Mouse (Mus musculus) frontal cortex, postnatal 36 days (tissue): ENCODE results near the gene Glp2r.

Experiments used
- DNase-seq, 2 experiments: peaks; one replicate each; pipeline ENCODE4 v3.0.0; 2022; ENCODE audit warnings: low spot score in 2 of 2

Glp2r gene

GRCm38 (mm10) chr11:67728726-67729125 lies 42.2 kb downstream of the Glp2r start:
- DNase-seq, result no peak

- DNase-seq, result peak in 1 of 2 experiments; percentile 47
These were observed 43.9 kb downstream of the Glp2r start for GRCm38 (mm10) chr11:67727095-67727494.

GRCm38 (mm10) chr11:67723231-67724013 lies 47.5 kb downstream of the Glp2r start:
- peak; percentile 42 to 76 for DNase-seq

- no peak for DNase-seq
These were observed 48.4 kb downstream of the Glp2r start for GRCm38 (mm10) chr11:67722399-67723156.

- no peak for DNase-seq
These were observed 49.5 kb downstream of the Glp2r start for GRCm38 (mm10) chr11:67721485-67721884.

- DNase-seq, result no peak
These were observed 55.6 kb downstream of the Glp2r start for GRCm38 (mm10) chr11:67715382-67715781.

GRCm38 (mm10) chr11:67712976-67713375 lies 58.0 kb downstream of the Glp2r start:
- DNase-seq, result no peak

GRCm38 (mm10) chr11:67694703-67695376 lies 76.1 kb downstream of the Glp2r start, which contains the start of gene Rcvrn:
Gene Rcvrn (plus strand): TSS chr11:67695326.
- no peak for DNase-seq

GRCm38 (mm10) chr11:67686109-67686508 lies 84.8 kb downstream of the Glp2r start:
- no peak for DNase-seq

- no peak for DNase-seq
These were observed 89.1 kb downstream of the Glp2r start for GRCm38 (mm10) chr11:67681871-67682270.

GRCm38 (mm10) chr11:67679930-67680329 lies 91.0 kb downstream of the Glp2r start:
- no peak for DNase-seq

- DNase-seq, result no peak
These were observed 91.7 kb downstream of the Glp2r start for GRCm38 (mm10) chr11:67679300-67679699.

GRCm38 (mm10) chr11:67675562-67676540 lies 95.1 kb downstream of the Glp2r start:
- DNase-seq, result peak; percentile 50 to 70

- peak; percentile 58 to 63 for DNase-seq
These were observed 98.8 kb downstream of the Glp2r start for GRCm38 (mm10) chr11:67672140-67672539.

GRCm38 (mm10) chr11:67670031-67670430 lies 100.9 kb downstream of the Glp2r start:
- DNase-seq, result no peak

GRCm38 (mm10) chr11:67668460-67669007 lies 102.4 kb downstream of the Glp2r start:
- no peak for DNase-seq

GRCm38 (mm10) chr11:67667531-67668332 lies 103.2 kb downstream of the Glp2r start:
- peak; percentile 87 to 92 for DNase-seq

- no peak for DNase-seq
These were observed 104.8 kb downstream of the Glp2r start for GRCm38 (mm10) chr11:67666129-67666528.

GRCm38 (mm10) chr11:67664918-67665317 lies 106.0 kb downstream of the Glp2r start:
- DNase-seq, result peak; percentile 51 to 62

GRCm38 (mm10) chr11:67664261-67664660 lies 106.7 kb downstream of the Glp2r start:
- DNase-seq, result peak; percentile 75 to 80
